Mouse (Mus musculus) layer of hippocampus, adult 6 months (tissue): Measurements from ENCODE around the gene Fam205a4. TPM values are rescaled to one million over a fixed set of nuclear protein-coding genes. Genes with fewer than 3 reads are reported as not detected.

Source experiments
- long read RNA-seq, 2 experiments: library from polyadenylated mRNA; unstranded; transcript quantifications; one replicate each; pipeline ENCODE4 v2.0.0; 2019 to 2020
- polyA plus RNA-seq: library from polyadenylated mRNA; unstranded; fragments of <200 nt; fragmentation: Nextera tagmentation; gene quantifications from 2 replicates; pipeline ENCODE4 v1.2.3, GENCODE M21; 2021

The Fam205a4 gene
- polyA plus RNA-seq, result 0.38 and 1.1 TPM in 2 replicates
- long read RNA-seq, experiment 1, result 0 reads
- long read RNA-seq, experiment 2, partial matches to known transcripts, result 0 of 1 reads
- long read RNA-seq, experiment 2, other reads (novel, unspliced or antisense), result 1 of 1 reads

GRCm38 (mm10) chr4:41965758-41966157 is at the start of gene Fam205a4:
Gene Fam205a4, plus strand, starts transcription at chr4:41966058.

GRCm38 (mm10) chr4:41941272-41941671 is 24.6 kb upstream of the Fam205a4 start, which contains the start of gene Gm20878:
Gene Gm20878, plus strand, starts transcription at chr4:41941572.

Other genes starting within 250 kb of the Fam205a4 start
- 244 and 258 TPM in 2 replicates for gene Dctn3, start 242.9 kb upstream of the Fam205a4 start, polyA plus RNA-seq
- gene Arid3c, start 234.9 kb upstream of the Fam205a4 start, polyA plus RNA-seq, result 0.08 TPM in 1 of 2 replicates, not detected in the other
- gene Galt, start 210.8 kb upstream of the Fam205a4 start, polyA plus RNA-seq, result 38.2 and 43.6 TPM in 2 replicates
- 20.3 and 23.9 TPM in 2 replicates for gene Sigmar1, start 209.9 kb upstream of the Fam205a4 start, polyA plus RNA-seq
- 252 and 279 TPM in 2 replicates for gene Ccl27a, start 191.8 kb upstream of the Fam205a4 start, polyA plus RNA-seq
- not detected in 2 replicates for gene Gm21541, start 62.4 kb upstream of the Fam205a4 start, polyA plus RNA-seq
- 5.8 and 6.8 TPM in 2 replicates for gene Gm20878, start 24.5 kb upstream of the Fam205a4 start, polyA plus RNA-seq
- gene Gm21093, start 68.7 kb downstream of the Fam205a4 start, polyA plus RNA-seq, result 0.94 and 1.6 TPM in 2 replicates
- not detected in 2 replicates for gene Gm3893, start 125.1 kb downstream of the Fam205a4 start, polyA plus RNA-seq
- gene Gm13304, start 148.8 kb downstream of the Fam205a4 start, polyA plus RNA-seq, result 7.3 TPM in 1 of 2 replicates, not detected in the other
- gene Gm13306, start 187.4 kb downstream of the Fam205a4 start, polyA plus RNA-seq, result 3.3 and 3.7 TPM in 2 replicates
- gene Gm13305, start 202.5 kb downstream of the Fam205a4 start, polyA plus RNA-seq, result 0.94 and 1.3 TPM in 2 replicates